Mouse (Mus musculus) lung, postnatal 0 days (tissue): ENCODE measurements at regions not wholly inside any gene's neighbourhood (a gene's known extent, or its start where the extent isn't known, plus 50 kb on each side); places are given as distances from the start of the nearest gene placed in this dataset.

Source experiments
- ATAC-seq: fragments of 200-750 bp; cut with Nextera tagmentation; 2 replicates; pipeline ENCODE4 v1.8.0; 2017; ENCODE audit warnings: moderate library complexity
- DNase-seq: peaks from one replicate; pipeline ENCODE4 v3.0.0-alpha.2; 2016; ENCODE audit warnings: low spot score
- H3K27ac ChIP-seq: fragments of 300-500 bp; sonication (generic); 2 replicates; pipeline ENCODE4 v1.5.1; 2014; ENCODE audit warnings: antibody characterized with exemption, mild to moderate bottlenecking, low read length, mixed read lengths
- H3K27me3 ChIP-seq: fragments of 300-500 bp; sonication (generic); replicated peaks from 2 replicates; pipeline ENCODE4 v1.6.1; 2014; ENCODE audit warnings: low read length, mixed read lengths; ENCODE audit not compliant: insufficient read depth
- H3K36me3 ChIP-seq: fragments of 300-500 bp; sonication (generic); 2 replicates; pipeline ENCODE4 v1.6.1; 2014; ENCODE audit warnings: low read length, mixed read lengths; ENCODE audit not compliant: insufficient read depth
- H3K4me1 ChIP-seq: fragments of 300-500 bp; sonication (generic); 2 replicates; pipeline ENCODE4 v1.6.1; 2014; ENCODE audit warnings: antibody characterized with exemption, low read depth, low read length, mixed read lengths; ENCODE audit not compliant: insufficient read depth
- H3K4me2 ChIP-seq: fragments of 300-500 bp; sonication (generic); replicated peaks from 2 replicates; pipeline ENCODE4 v1.6.1; 2014; ENCODE audit warnings: low read depth, mild to moderate bottlenecking, low read length, moderate library complexity, mixed read lengths
- H3K4me3 ChIP-seq: fragments of 300-500 bp; sonication (generic); 2 replicates; pipeline ENCODE4 v1.5.1; 2014; ENCODE audit warnings: low read depth, low read length
- H3K9ac ChIP-seq: fragments of 300-500 bp; sonication (generic); replicated peaks from 2 replicates; pipeline ENCODE4 v1.6.1; 2014; ENCODE audit warnings: low read depth, mild to moderate bottlenecking
- H3K9me3 ChIP-seq: fragments of 300-500 bp; sonication (generic); 2 replicates; pipeline ENCODE4 v1.6.1; 2016; ENCODE audit warnings: low read length, mixed read lengths
- CTCF ChIP-seq: IDR thresholded peaks from 2 replicates; pipeline ENCODE4 v1.5.1; 2016; ENCODE audit warnings: antibody characterized with exemption, mild to moderate bottlenecking
- EP300 ChIP-seq: IDR thresholded peaks from 2 replicates; pipeline ENCODE4 v1.6.1; 2016; ENCODE audit warnings: antibody characterized with exemption, mild to moderate bottlenecking, control low read depth
- WGBS: fragments of 180-500 bp; shearing (Covaris S2); extraction: QIAGEN DNeasy Blood & Tissue Kit; methylation state at CpG from one replicate; pipeline ENCODE4 v1.1.7; 2014; 5-methylcytosine and 5-hydroxymethylcytosine counted together

- no peaks in the 10 kb centered on the region for H3K4me1 ChIP-seq
- 0 out of 2 replicates have a peak, but pooled peaks cover 4% of the 10 kb centered on the region for H3K27me3 ChIP-seq
- no peaks in the 10 kb centered on the region for H3K36me3 ChIP-seq
- no peaks in the 10 kb centered on the region for H3K9me3 ChIP-seq
- DNase-seq (no peak), ATAC-seq (no peak)
- no peak overlapping the region for H3K9ac ChIP-seq
- no peak for TF ChIP-seq EP300
- no peak for TF ChIP-seq CTCF
- 38% methylated on average over 12 of the region's 12 CpGs for WGBS
- no peak overlapping the region for H3K4me2 ChIP-seq
- H3K4me3 ChIP-seq = no peak overlapping the region
- no peak overlapping the region for H3K27ac ChIP-seq
Observed at GRCm38 (mm10) chr4:125194722-125195380, 67.2 kb upstream of the Zc3h12a start.

- no peak for TF ChIP-seq EP300
- no peak for TF ChIP-seq CTCF
- H3K27me3 ChIP-seq = 0 out of 2 replicates have a peak, but pooled peaks cover 4% of the 10 kb centered on the region
- H3K4me3 ChIP-seq = no peak overlapping the region
- H3K9ac ChIP-seq = no peak overlapping the region
- no peak overlapping the region for H3K27ac ChIP-seq
- DNase-seq = no peak
- WGBS = 76% methylated on average over 12 of the region's 12 CpGs
- ATAC-seq = no peak
- H3K36me3 ChIP-seq = no peaks in the 10 kb centered on the region
- H3K4me1 ChIP-seq = no peaks in the 10 kb centered on the region
- H3K9me3 ChIP-seq = no peaks in the 10 kb centered on the region
- no peak overlapping the region for H3K4me2 ChIP-seq
Observed at GRCm38 (mm10) chr4:125194298-125194697, 66.7 kb upstream of the Zc3h12a start.

- ATAC-seq = no peak
- no peak overlapping the region for H3K9ac ChIP-seq
- WGBS = 69% methylated on average over 9 of the region's 9 CpGs
- H3K4me3 ChIP-seq = no peak overlapping the region
- 0 out of 2 replicates have a peak, but pooled peaks cover 4% of the 10 kb centered on the region for H3K27me3 ChIP-seq
- DNase-seq = no peak
- no peak overlapping the region for H3K27ac ChIP-seq
- no peak overlapping the region for H3K4me2 ChIP-seq
- TF ChIP-seq CTCF (no peak), EP300 (no peak)
- no peaks in the 10 kb centered on the region for H3K4me1 ChIP-seq
- no peaks in the 10 kb centered on the region for H3K36me3 ChIP-seq
- no peaks in the 10 kb centered on the region for H3K9me3 ChIP-seq
Observed at GRCm38 (mm10) chr4:125191680-125192079, 64.0 kb upstream of the Zc3h12a start.

- TF ChIP-seq EP300 = no peak
- TF ChIP-seq CTCF = no peak
- Histone ChIP-seq H3K27me3 (0 out of 2 replicates have a peak, but pooled peaks cover 4% of the 10 kb centered on the region), H3K9ac (no peak overlapping the region), H3K4me3 (no peak overlapping the region), H3K36me3 (no peaks in the 10 kb centered on the region), H3K9me3 (no peaks in the 10 kb centered on the region), H3K4me1 (no peaks in the 10 kb centered on the region), H3K4me2 (no peak overlapping the region), H3K27ac (no peak overlapping the region)
- ATAC-seq (no peak), DNase-seq (no peak)
- 17% methylated on average over 11 of the region's 11 CpGs for WGBS
Observed at GRCm38 (mm10) chr4:125191010-125191409, 63.4 kb upstream of the Zc3h12a start.

- H3K9me3 ChIP-seq = no peaks in the 10 kb centered on the region
- H3K27me3 ChIP-seq = no peaks in the 10 kb centered on the region
- H3K9ac ChIP-seq = no peak overlapping the region
- H3K4me1 ChIP-seq = no peaks in the 10 kb centered on the region
- no peak for ATAC-seq
- H3K27ac ChIP-seq = no peak overlapping the region
- no peak for DNase-seq
- no peak overlapping the region for H3K4me3 ChIP-seq
- H3K36me3 ChIP-seq = no peaks in the 10 kb centered on the region
- TF ChIP-seq EP300 (no peak), CTCF (no peak)
- no peak overlapping the region for H3K4me2 ChIP-seq
Observed at GRCm38 (mm10) chr4:125189971-125190370, 62.3 kb upstream of the Zc3h12a start.

GRCm38 (mm10) chr4:125186246-125186645 lies 58.6 kb upstream of the Zc3h12a start:
- Histone ChIP-seq H3K4me1 (no peaks in the 10 kb centered on the region), H3K4me2 (no peak overlapping the region), H3K4me3 (no peak overlapping the region), H3K36me3 (no peaks in the 10 kb centered on the region), H3K27ac (no peak overlapping the region), H3K9ac (no peak overlapping the region), H3K27me3 (no peaks in the 10 kb centered on the region), H3K9me3 (no peaks in the 10 kb centered on the region)
- no peak for TF ChIP-seq EP300
- no peak for TF ChIP-seq CTCF
- WGBS = 61% methylated on average over 9 of the region's 9 CpGs
- no peak for ATAC-seq
- DNase-seq = no peak

- no peak overlapping the region for H3K9ac ChIP-seq
- no peaks in the 10 kb centered on the region for H3K9me3 ChIP-seq
- DNase-seq (no peak), ATAC-seq (no peak)
- no peak overlapping the region for H3K4me3 ChIP-seq
- TF ChIP-seq CTCF (no peak), EP300 (no peak)
- H3K36me3 ChIP-seq = no peaks in the 10 kb centered on the region
- no peak overlapping the region for H3K27ac ChIP-seq
- H3K4me1 ChIP-seq = no peaks in the 10 kb centered on the region
- 68% methylated on average over 5 of the region's 5 CpGs for WGBS
- H3K27me3 ChIP-seq = no peaks in the 10 kb centered on the region
- H3K4me2 ChIP-seq = no peak overlapping the region
Observed at GRCm38 (mm10) chr4:125185076-125185475, 57.4 kb upstream of the Zc3h12a start.
